Mouse (Mus musculus): ENCODE measurements around the gene Pfn1. TPM values are rescaled to one million over a fixed set of nuclear protein-coding genes. Genes with fewer than 3 reads are reported as not detected.

The Pfn1 gene
- total and polyA plus RNA-seq, 3 experiments, result 270 to 479 (median 280) TPM

- DNase-seq, result peak; percentile 64 to 66
- 2% methylated on average over 28 of the region's 28 CpGs for WGBS
- intact Hi-C loops (cut with DNase I), result loop anchor here (2.0 to 5.0 kb wide), 3 partner anchors 21 to 53 kb away; partner anchors contain the start of genes Camta2, Inca1, Kif1c and Spag7
- H3K36me3 ChIP-seq (ENCODE audit: control insufficient read depth, insufficient read depth, low read length), result peaks cover 31% of the 10 kb centered on the region
- peak overlapping the region; percentile 95 for H3K27ac ChIP-seq
- H3K4me1 ChIP-seq (ENCODE audit: control insufficient read depth, insufficient read depth, low read length), result peaks cover 15% of the 10 kb centered on the region
- H3K4me3 ChIP-seq, result peak overlapping the region; percentile 83
- H3K9ac ChIP-seq (ENCODE audit: low read depth, low read length), result peak overlapping the region; percentile 81
- H3K27me3 ChIP-seq (ENCODE audit: control insufficient read depth, insufficient read depth, low read length), result no peaks in the 10 kb centered on the region
- TF ChIP-seq CTCF (IDR thresholded peaks at IDR 0.05), result no peak
- peaks cover 4% of the 10 kb centered on the region for H3K79me2 ChIP-seq (replicated peaks; ENCODE audit: control insufficient read depth, insufficient read depth, low read length)
These were observed 6.6 kb downstream of the Pfn1 start for GRCm38 (mm10) chr11:70647716-70648420.

GRCm38 (mm10) chr11:70646691-70647650, 7.5 kb downstream of the Pfn1 start, which contains the start of the genes Rnf167 and Slc25a11:
Gene Rnf167, plus strand, starts transcription at chr11:70647235.
Gene Slc25a11, minus strand, starts transcription at chr11:70647479.
- under 1% methylated on average over 63 of the region's 63 CpGs for WGBS
- no peaks in the 10 kb centered on the region for H3K27me3 ChIP-seq (ENCODE audit: control insufficient read depth, insufficient read depth, low read length)
- H3K27ac ChIP-seq, result peak within 1 kb of the TSS; percentile 96
- H3K79me2 ChIP-seq (replicated peaks; ENCODE audit: control insufficient read depth, insufficient read depth, low read length), result peaks cover 4% of the 10 kb centered on the region
- DNase-seq, result peak; percentile 94 to 97
- peaks cover 14% of the 10 kb centered on the region for H3K4me1 ChIP-seq (ENCODE audit: control insufficient read depth, insufficient read depth, low read length)
- intact Hi-C loops (cut with DNase I), result loop anchor here (2.0 to 5.0 kb wide), 3 partner anchors 22 to 54 kb away; partner anchors contain the start of genes Camta2, Inca1, Kif1c and Spag7
- peak within 1 kb of the TSS; percentile 85 for H3K9ac ChIP-seq (ENCODE audit: low read depth, low read length)
- TF ChIP-seq EP300 (IDR thresholded peaks at IDR 0.05; ENCODE audit: insufficient read depth, low read depth, low read length), result peak; percentile 69; the same call in 1 of the 2 replicates
- peak; percentile 14; the same call in 1 of the 2 replicates for TF ChIP-seq CTCF (IDR thresholded peaks at IDR 0.05)
- peak; percentile 89 for TF ChIP-seq POLR2A (IDR thresholded peaks at IDR 0.05; ENCODE audit: insufficient read depth, low read depth, low read length)
- H3K4me3 ChIP-seq, result peak within 1 kb of the TSS; percentile 83
- peaks cover 24% of the 10 kb centered on the region for H3K36me3 ChIP-seq (ENCODE audit: control insufficient read depth, insufficient read depth, low read length)

- Histone ChIP-seq H3K4me3 (peak overlapping the region; percentile 60), H3K36me3 (ENCODE audit: control insufficient read depth, insufficient read depth, low read length) (peaks cover 18% of the 10 kb centered on the region; the same call in 1 of the 2 replicates), H3K4me1 (ENCODE audit: control insufficient read depth, insufficient read depth, low read length) (peaks cover 12% of the 10 kb centered on the region), H3K27me3 (ENCODE audit: control insufficient read depth, insufficient read depth, low read length) (no peaks in the 10 kb centered on the region), H3K27ac (peak overlapping the region; percentile 96), H3K79me2 (replicated peaks; ENCODE audit: control insufficient read depth, insufficient read depth, low read length) (peaks cover 4% of the 10 kb centered on the region), H3K9ac (ENCODE audit: low read depth, low read length) (peak overlapping the region; percentile 85)
- 21% methylated on average over 3 of the region's 3 CpGs for WGBS
- TF ChIP-seq EP300 (IDR thresholded peaks at IDR 0.05; ENCODE audit: insufficient read depth, low read depth, low read length) (no peak), CTCF (IDR thresholded peaks at IDR 0.05) (no peak), POLR2A (IDR thresholded peaks at IDR 0.05; ENCODE audit: insufficient read depth, low read depth, low read length) (no peak)
- intact Hi-C loops (cut with DNase I), result loop anchor here (2.0 to 5.0 kb wide), 3 partner anchors 23 to 55 kb away; partner anchors contain the start of genes Camta2, Inca1, Kif1c and Spag7
- DNase-seq, result no peak
These were observed 8.2 kb downstream of the Pfn1 start for GRCm38 (mm10) chr11:70646259-70646555.

GRCm38 (mm10) chr11:70645461-70646258, 8.8 kb downstream of the Pfn1 start:
- peak in 1 of 2 experiments; percentile 33 for DNase-seq
- TF ChIP-seq EP300 (IDR thresholded peaks at IDR 0.05; ENCODE audit: insufficient read depth, low read depth, low read length) (no peak), POLR2A (IDR thresholded peaks at IDR 0.05; ENCODE audit: insufficient read depth, low read depth, low read length) (no peak), CTCF (IDR thresholded peaks at IDR 0.05) (no peak)

GRCm38 (mm10) chr11:70644564-70645103, 9.8 kb downstream of the Pfn1 start:
- no peak overlapping the region for H3K9ac ChIP-seq (ENCODE audit: low read depth, low read length)
- DNase-seq, result no peak

More at GRCm38 (mm10) chr11:70645461-70646258, 8.8 kb downstream of the Pfn1 start:
- Histone ChIP-seq H3K27ac (peak overlapping the region; percentile 96), H3K4me1 (ENCODE audit: control insufficient read depth, insufficient read depth, low read length) (peaks cover 12% of the 10 kb centered on the region), H3K36me3 (ENCODE audit: control insufficient read depth, insufficient read depth, low read length) (peaks cover 16% of the 10 kb centered on the region; the same call in 1 of the 2 replicates), H3K4me3 (peak overlapping the region; percentile 60), H3K79me2 (replicated peaks; ENCODE audit: control insufficient read depth, insufficient read depth, low read length) (peaks cover 4% of the 10 kb centered on the region), H3K9ac (ENCODE audit: low read depth, low read length) (peak overlapping the region; percentile 85), H3K27me3 (ENCODE audit: control insufficient read depth, insufficient read depth, low read length) (no peaks in the 10 kb centered on the region)
- 62% methylated on average over 12 of the region's 12 CpGs for WGBS
- intact Hi-C loops (cut with DNase I), result loop anchor here (2.0 to 5.0 kb wide), 3 partner anchors 23 to 55 kb away; partner anchors contain the start of genes Camta2, Inca1, Kif1c and Spag7

More at GRCm38 (mm10) chr11:70644564-70645103, 9.8 kb downstream of the Pfn1 start:
- peaks cover 10% of the 10 kb centered on the region; the same call in 1 of the 2 replicates for H3K36me3 ChIP-seq (ENCODE audit: control insufficient read depth, insufficient read depth, low read length)
- intact Hi-C loops (cut with DNase I), result loop anchor here (5.0 kb wide), 1 partner anchor 43 kb away; the partner anchor contains the start of gene Camta2
- no peak overlapping the region for H3K4me3 ChIP-seq
- no peak overlapping the region for H3K27ac ChIP-seq
- peaks cover 4% of the 10 kb centered on the region for H3K79me2 ChIP-seq (replicated peaks; ENCODE audit: control insufficient read depth, insufficient read depth, low read length)
- WGBS, result 76% methylated on average over 8 of the region's 8 CpGs
- no peaks in the 10 kb centered on the region for H3K27me3 ChIP-seq (ENCODE audit: control insufficient read depth, insufficient read depth, low read length)
- no peak for TF ChIP-seq POLR2A (IDR thresholded peaks at IDR 0.05; ENCODE audit: insufficient read depth, low read depth, low read length)
- TF ChIP-seq EP300 (IDR thresholded peaks at IDR 0.05; ENCODE audit: insufficient read depth, low read depth, low read length), result no peak
- TF ChIP-seq CTCF (IDR thresholded peaks at IDR 0.05), result no peak
- peaks cover 14% of the 10 kb centered on the region for H3K4me1 ChIP-seq (ENCODE audit: control insufficient read depth, insufficient read depth, low read length)
